Mouse (Mus musculus): Measurements from ENCODE around the gene Lrrc25. TPM values are rescaled to one million over a fixed set of nuclear protein-coding genes. Genes with fewer than 3 reads are reported as not detected.

Lrrc25 gene
- polyA plus RNA-seq, 1 experiment from 2014 or later = 9.8 TPM

DNA sequence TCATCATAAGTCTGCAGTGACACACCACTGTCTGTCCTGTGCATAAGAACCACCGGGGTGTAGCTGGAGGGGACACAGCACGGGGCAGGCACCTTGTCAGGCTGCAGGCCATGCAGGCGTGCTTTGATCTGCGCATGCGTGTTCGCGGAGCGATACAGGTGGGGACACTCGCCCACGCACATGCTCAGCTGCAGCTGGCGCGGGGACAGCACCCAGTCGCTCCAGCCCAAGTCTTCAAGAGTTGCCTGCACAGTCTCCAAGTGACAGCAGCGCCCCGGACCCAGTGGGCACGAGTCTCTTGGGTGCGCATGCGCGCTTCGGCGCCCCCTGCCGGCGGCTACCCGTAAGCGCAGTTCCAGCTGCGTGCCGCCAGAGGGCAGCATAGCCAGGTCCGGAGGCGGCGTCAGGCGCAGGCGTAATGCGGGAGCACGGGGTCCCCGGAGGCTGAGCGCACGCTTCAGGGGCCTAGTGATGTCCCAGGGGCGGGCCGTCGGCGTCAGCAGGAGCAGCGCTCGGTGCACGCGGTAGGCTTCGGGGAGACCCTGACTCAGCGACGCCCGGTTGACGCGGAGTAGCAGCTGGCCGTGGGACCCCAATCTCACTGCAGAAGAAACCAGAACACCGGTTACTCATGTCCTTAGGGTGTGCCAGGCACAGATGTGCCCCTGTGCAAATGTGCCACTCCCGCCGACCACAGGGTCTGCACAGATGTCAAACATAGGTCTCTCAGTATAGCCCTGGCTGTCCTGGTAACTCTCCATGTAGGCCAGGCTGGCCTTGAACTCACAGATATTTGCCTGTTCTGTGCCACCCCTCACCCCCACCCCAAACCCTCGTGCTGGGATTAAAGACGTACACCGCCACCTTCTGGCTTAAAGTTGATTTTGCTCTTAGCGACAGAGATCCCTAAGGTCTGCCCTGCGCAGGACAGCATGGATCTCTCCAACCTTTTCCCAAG is 13.9 kb downstream of the Lrrc25 start:
- peaks cover 33% of the 10 kb centered on the region for H3K4me1 ChIP-seq (ENCODE audit: insufficient read depth)
- peak; percentile 92 for DNase-seq
- peak overlapping the region; percentile 60 for H3K9ac ChIP-seq (replicated peaks)
- ATAC-seq = peak; percentile 54
- H3K4me2 ChIP-seq (ENCODE audit: low read depth, low read length) = peak overlapping the region; percentile 81
- no peaks in the 10 kb centered on the region for H3K9me3 ChIP-seq (ENCODE audit: low read length)
- no peaks in the 10 kb centered on the region for H3K36me3 ChIP-seq (replicated peaks; ENCODE audit: insufficient read depth, low read length)
- H3K4me3 ChIP-seq (ENCODE audit: low read depth, low read length) = peak overlapping the region; percentile 50
- no peaks in the 10 kb centered on the region for H3K27me3 ChIP-seq (ENCODE audit: insufficient read depth, low read length)
- 1% methylated on average over 60 of the region's 60 CpGs for WGBS (ENCODE audit: insufficient replicate concordance)
- TF ChIP-seq EP300 (IDR thresholded peaks at IDR 0.05; ENCODE audit: low read depth) (no peak), CTCF (IDR thresholded peaks at IDR 0.05; ENCODE audit: low read depth) (peak; percentile 100)
- peak overlapping the region; percentile 73 for H3K27ac ChIP-seq (ENCODE audit: low read depth)

DNA sequence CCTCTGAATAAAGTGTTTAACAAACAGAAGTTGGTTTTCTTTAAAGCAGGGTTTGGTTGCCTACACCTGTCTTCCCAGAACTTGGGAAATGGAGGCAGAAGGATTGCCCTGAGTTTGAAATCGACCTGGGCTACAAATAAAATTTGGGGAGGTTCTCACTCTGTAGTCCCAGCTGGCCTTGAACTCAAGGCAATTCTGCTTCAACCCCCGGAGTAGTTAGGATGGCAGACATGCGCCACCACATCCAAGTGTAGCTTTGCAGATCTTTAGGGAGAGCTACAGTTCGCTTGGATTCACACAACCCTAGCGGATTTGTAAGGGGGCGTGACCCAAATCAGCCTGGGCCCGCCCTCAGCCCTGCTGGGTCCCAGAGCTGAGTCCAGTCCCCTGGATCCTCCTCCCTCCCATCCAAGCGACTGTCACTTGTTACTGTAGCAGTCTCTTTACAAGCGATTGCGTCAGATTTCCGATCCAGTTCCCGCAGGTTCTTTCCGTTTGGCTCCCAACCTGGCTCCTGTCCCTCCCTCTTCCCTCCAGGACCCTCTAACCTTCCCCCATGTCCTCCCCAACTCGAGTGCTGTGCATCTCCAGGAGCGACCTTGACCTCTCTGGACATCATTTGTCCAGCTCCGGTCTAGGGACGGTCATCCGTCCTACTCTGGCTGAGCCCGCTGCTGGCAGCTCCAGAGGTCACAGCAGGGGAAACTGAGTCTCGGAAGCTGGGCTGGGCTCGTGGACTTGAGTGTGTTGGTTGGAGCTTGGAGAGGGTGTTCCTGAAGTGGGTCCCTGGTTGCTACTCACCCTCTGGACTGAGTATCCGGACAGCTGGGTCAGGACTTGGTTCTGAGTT is 14.8 kb downstream of the Lrrc25 start:
- H3K4me3 ChIP-seq (ENCODE audit: low read depth, low read length) = peak overlapping the region; percentile 50
- peak; percentile 72 for ATAC-seq
- H3K9me3 ChIP-seq (ENCODE audit: low read length) = no peaks in the 10 kb centered on the region
- H3K27ac ChIP-seq (ENCODE audit: low read depth) = peak overlapping the region; percentile 89
- TF ChIP-seq CTCF (IDR thresholded peaks at IDR 0.05; ENCODE audit: low read depth) (no peak), EP300 (IDR thresholded peaks at IDR 0.05; ENCODE audit: low read depth) (peak; percentile 48; the same call in 1 of the 2 replicates)
- WGBS (ENCODE audit: insufficient replicate concordance) = 10% methylated on average over 22 of the region's 22 CpGs
- peak overlapping the region; percentile 60 for H3K9ac ChIP-seq (replicated peaks)
- H3K36me3 ChIP-seq (replicated peaks; ENCODE audit: insufficient read depth, low read length) = no peaks in the 10 kb centered on the region
- H3K27me3 ChIP-seq (ENCODE audit: insufficient read depth, low read length) = no peaks in the 10 kb centered on the region
- DNase-seq = peak; percentile 81
- H3K4me2 ChIP-seq (ENCODE audit: low read depth, low read length) = peak overlapping the region; percentile 81
- peaks cover 42% of the 10 kb centered on the region for H3K4me1 ChIP-seq (ENCODE audit: insufficient read depth)

DNA sequence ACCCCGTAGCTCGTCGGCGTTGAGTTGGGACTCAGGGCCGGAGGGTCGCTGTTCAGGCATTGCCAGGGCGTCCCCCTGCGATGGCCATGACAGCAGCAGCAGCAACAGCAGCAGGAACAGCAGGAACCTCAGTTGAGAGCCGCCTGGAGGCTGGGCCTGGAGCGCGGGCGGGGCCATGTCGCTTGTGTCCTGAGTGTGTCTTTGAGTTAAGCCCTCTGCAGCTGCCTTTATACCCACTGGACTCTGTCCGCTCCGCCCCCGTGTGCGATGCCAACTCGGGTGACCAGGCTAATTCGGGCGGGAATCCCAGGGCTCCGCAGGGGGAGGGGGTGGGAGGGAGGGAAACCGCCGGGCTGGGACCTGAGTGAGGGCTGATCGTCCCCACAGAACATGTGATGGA is 15.5 kb downstream of the Lrrc25 start:
- DNase-seq (peak; percentile 76), ATAC-seq (peak; percentile 24)
- no peaks in the 10 kb centered on the region for H3K27me3 ChIP-seq (ENCODE audit: insufficient read depth, low read length)
- peak overlapping the region; percentile 45; the same call in 1 of the 2 replicates for H3K9ac ChIP-seq (replicated peaks)
- peaks cover 49% of the 10 kb centered on the region for H3K4me1 ChIP-seq (ENCODE audit: insufficient read depth)
- WGBS (ENCODE audit: insufficient replicate concordance) = 20% methylated on average over 18 of the region's 24 CpGs
- H3K36me3 ChIP-seq (replicated peaks; ENCODE audit: insufficient read depth, low read length) = no peaks in the 10 kb centered on the region
- H3K27ac ChIP-seq (ENCODE audit: low read depth) = peak overlapping the region; percentile 89
- peak overlapping the region; percentile 50 for H3K4me3 ChIP-seq (ENCODE audit: low read depth, low read length)
- H3K9me3 ChIP-seq (ENCODE audit: low read length) = no peaks in the 10 kb centered on the region
- TF ChIP-seq EP300 (IDR thresholded peaks at IDR 0.05; ENCODE audit: low read depth) (no peak), CTCF (IDR thresholded peaks at IDR 0.05; ENCODE audit: low read depth) (no peak)
- peak overlapping the region; percentile 81 for H3K4me2 ChIP-seq (ENCODE audit: low read depth, low read length)

DNA sequence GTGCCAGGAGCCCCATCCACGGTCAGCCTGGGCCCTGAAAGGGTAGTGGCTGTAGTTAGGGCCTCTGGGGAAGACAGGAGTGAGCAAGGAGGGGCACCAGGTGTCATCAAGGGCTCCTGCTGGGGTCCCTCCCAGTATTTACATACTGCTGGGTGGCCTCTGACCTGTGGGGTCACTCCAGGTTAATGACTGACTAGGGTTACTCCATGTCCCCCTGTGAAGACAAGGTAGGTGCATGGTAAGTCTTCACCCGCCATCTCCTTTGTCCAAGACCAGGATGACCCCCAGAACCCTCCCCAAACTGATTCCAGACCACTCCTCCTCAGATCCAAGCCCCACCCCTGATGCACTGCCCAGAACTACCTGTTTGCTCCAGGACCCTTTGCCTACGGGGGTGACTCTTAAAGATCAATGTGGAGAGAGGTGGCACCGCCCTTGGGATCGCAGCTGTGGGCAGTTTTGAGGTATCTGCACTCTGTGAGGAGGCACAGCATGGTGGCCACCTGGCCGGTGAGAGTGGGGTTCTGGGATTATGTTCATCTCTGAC is 16.5 kb downstream of the Lrrc25 start, which contains the start of gene Gdf15:
Gdf15 (minus strand) TSS at position 111 of the 547 bp plus-strand sequence.
- no peak for ATAC-seq
- peaks cover 56% of the 10 kb centered on the region for H3K4me1 ChIP-seq (ENCODE audit: insufficient read depth)

DNA sequence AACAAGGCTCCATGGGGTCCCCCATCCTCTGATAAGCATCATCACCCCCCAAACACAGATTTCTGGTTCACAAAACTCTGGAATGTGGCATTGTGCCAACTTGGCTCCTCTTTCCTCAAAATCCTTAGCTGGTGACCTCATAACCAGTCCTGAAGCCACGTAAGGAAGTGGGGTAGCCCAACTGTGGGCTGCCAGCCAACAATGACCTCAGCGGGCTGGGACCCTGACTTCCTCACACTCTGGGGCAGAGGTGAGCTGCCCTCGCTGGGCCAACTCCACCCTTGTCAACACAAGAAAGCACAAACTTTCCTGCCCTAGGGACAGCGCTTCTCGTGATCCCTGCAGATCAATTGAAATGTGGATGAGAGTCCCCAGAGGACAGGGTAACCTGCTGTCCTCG is 18.1 kb downstream of the Lrrc25 start:
- Histone ChIP-seq H3K4me2 (ENCODE audit: low read depth, low read length) (no peak overlapping the region), H3K27ac (ENCODE audit: low read depth) (peak overlapping the region; percentile 78), H3K9me3 (ENCODE audit: low read length) (no peaks in the 10 kb centered on the region), H3K9ac (replicated peaks) (no peak overlapping the region), H3K4me3 (ENCODE audit: low read depth, low read length) (no peak overlapping the region), H3K4me1 (ENCODE audit: insufficient read depth) (peaks cover 62% of the 10 kb centered on the region), H3K27me3 (ENCODE audit: insufficient read depth, low read length) (no peaks in the 10 kb centered on the region), H3K36me3 (replicated peaks; ENCODE audit: insufficient read depth, low read length) (no peaks in the 10 kb centered on the region)
- DNase-seq = peak; percentile 87
- 25% methylated on average over 6 of the region's 6 CpGs for WGBS (ENCODE audit: insufficient replicate concordance)
- ATAC-seq = peak; percentile 64
- TF ChIP-seq EP300 (IDR thresholded peaks at IDR 0.05; ENCODE audit: low read depth) (peak; percentile 80), CTCF (IDR thresholded peaks at IDR 0.05; ENCODE audit: low read depth) (no peak)

More for the DNA sequence above, 16.5 kb downstream of the Lrrc25 start, which contains the start of gene Gdf15:
- DNase-seq = no peak
- Histone ChIP-seq H3K27me3 (ENCODE audit: insufficient read depth, low read length) (no peaks in the 10 kb centered on the region), H3K9ac (replicated peaks) (peak within 1 kb of the TSS; percentile 45), H3K4me2 (ENCODE audit: low read depth, low read length) (peak within 1 kb of the TSS; percentile 81), H3K9me3 (ENCODE audit: low read length) (no peaks in the 10 kb centered on the region), H3K36me3 (replicated peaks; ENCODE audit: insufficient read depth, low read length) (no peaks in the 10 kb centered on the region), H3K27ac (ENCODE audit: low read depth) (peak within 1 kb of the TSS; percentile 89), H3K4me3 (ENCODE audit: low read depth, low read length) (peak within 1 kb of the TSS; percentile 50)
- 62% methylated on average over 6 of the region's 6 CpGs for WGBS (ENCODE audit: insufficient replicate concordance)
- TF ChIP-seq CTCF (IDR thresholded peaks at IDR 0.05; ENCODE audit: low read depth) (no peak), EP300 (IDR thresholded peaks at IDR 0.05; ENCODE audit: low read depth) (no peak)
